Mouse (Mus musculus) stomach, postnatal 0 days (tissue): Measurements from ENCODE around the gene Cyb5rl.

Source experiments
- CTCF ChIP-seq: IDR thresholded peaks from 2 replicates; pipeline ENCODE4 v1.5.1; 2016; ENCODE audit warnings: antibody characterized with exemption, low read depth, mild to moderate bottlenecking, moderate library complexity
- EP300 ChIP-seq: optimal IDR thresholded peaks from 2 replicates; pipeline ENCODE3; 2016; ENCODE audit warnings: antibody characterized with exemption

- TF ChIP-seq CTCF (peak; percentile 49), EP300 (no peak)
These were observed 58.3 kb downstream of the Cyb5rl start for GRCm38 (mm10) chr4:107125101-107125500.
